Mouse (Mus musculus) spleen, adult 2 months (tissue): Measurements from ENCODE around the gene Vti1a.

Source experiments
- CTCF ChIP-seq: fragments of 200-500 bp; IDR thresholded peaks from 2 replicates; pipeline ENCODE4 v1.5.1; 2011; ENCODE audit warnings: mild to moderate bottlenecking, inconsistent platforms; ENCODE audit not compliant: insufficient read depth, insufficient read length, insufficient replicate concordance; ENCODE audit errors: extremely low read depth
- POLR2A ChIP-seq: fragments of 200-500 bp; IDR thresholded peaks from 2 replicates; pipeline ENCODE4 v1.6.1; 2011; ENCODE audit warnings: low read depth, low read length, inconsistent platforms

DNA sequence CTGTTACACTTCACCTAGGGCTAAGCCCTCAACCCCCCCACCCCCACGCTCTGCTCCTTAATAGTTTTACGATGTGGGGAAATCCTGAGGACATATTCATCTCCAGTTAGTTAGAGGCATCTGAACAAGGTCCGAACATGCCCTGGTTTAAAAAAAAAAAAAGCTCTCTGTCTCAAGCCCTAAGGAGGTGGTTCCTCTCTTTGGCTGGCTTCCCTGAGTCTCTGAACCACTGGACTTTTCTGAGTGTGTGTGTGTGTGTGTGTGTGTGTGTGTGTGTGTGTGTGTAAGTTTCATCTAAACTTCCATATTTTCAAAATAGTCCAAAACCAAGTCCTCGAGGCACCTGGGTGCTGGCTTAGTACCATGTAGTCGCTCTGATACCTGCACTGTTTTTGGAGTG is 192.9 kb downstream of the Vti1a start:
- TF ChIP-seq POLR2A: no peak
- no peak for TF ChIP-seq CTCF
